Mouse (Mus musculus): ENCODE measurements around the gene Aire.
A peak's percentile ranks its signal among the peaks of the same experiment; 100 is the strongest.

- TF ChIP-seq CTCF (IDR thresholded peaks at IDR 0.05; ENCODE audit: low read depth, low read length) (peak; percentile 33), POLR2A (IDR thresholded peaks at IDR 0.05; ENCODE audit: borderline replicate concordance, low read depth, low read length) (no peak)
These were observed 25.9 kb upstream of the Aire start, which contains the start of gene Icosl for GRCm38 (mm10) chr10:78069101-78070011.
